Mouse (Mus musculus): ENCODE results near the gene Cmss1.

GRCm38 (mm10) chr16:57389566-57390251, 217.0 kb downstream of the Cmss1 start:
- TF ChIP-seq EP300 (IDR thresholded peaks at IDR 0.05; ENCODE audit: low read depth), result no peak
- no peak for TF ChIP-seq CTCF (IDR thresholded peaks at IDR 0.05; ENCODE audit: low read depth)
